Mouse (Mus musculus) right cerebral cortex, postnatal 36 days (tissue): Measurements from ENCODE around the gene Bend7.

Experiments
- DNase-seq, 2 experiments: peaks; one replicate each; pipeline ENCODE4 v3.0.0; 2022; ENCODE audit warnings: low spot score in 2 of 2, mixed read lengths in 1 of 2

Gene Bend7

GRCm38 (mm10) chr2:4782809-4783641, 65.4 kb downstream of the Bend7 start:
- DNase-seq, result no peak

- no peak for DNase-seq
Observed at GRCm38 (mm10) chr2:4784012-4784411, 66.4 kb downstream of the Bend7 start.

DNA sequence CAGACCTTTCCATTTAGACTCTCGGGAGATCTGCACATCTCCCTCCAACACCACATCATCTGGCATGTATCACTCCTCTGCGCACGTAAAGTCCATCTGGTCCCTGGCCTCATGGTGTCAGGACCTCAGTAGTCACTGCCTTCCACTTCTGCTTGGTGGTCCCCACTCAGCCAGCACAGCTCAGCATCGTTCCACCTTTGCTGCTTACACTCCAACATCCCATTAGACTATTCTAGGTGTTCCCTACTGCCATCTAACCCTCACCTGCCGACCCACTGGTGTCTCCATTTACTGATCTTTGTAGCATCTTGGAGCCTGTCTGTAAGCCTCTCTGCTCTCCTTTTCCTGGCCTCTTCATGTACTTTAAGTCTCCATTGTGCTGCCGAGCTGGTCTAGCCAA, 67.4 kb downstream of the Bend7 start:
- no peak for DNase-seq

DNA sequence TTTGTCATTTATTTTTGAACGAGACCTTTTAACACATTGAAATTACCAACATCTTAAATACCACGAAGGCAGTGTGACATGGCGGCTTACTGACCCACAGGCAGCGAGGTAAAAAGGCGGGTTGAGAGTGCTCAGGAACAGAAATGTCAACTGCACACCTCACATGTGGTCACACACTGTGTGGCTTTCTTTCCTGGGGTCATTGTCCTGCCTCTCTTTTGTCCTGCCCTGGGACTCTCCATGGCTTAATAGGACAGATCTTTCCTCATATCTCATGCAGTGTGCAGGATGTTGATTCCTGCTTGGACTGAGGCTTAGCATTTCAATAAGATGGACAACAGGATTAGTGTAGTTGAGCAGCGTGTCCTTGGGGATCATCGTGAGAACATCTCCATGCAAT, 69.6 kb downstream of the Bend7 start:
- no peak for DNase-seq

GRCm38 (mm10) chr2:4791646-4792045, 74.0 kb downstream of the Bend7 start:
- no peak for DNase-seq

DNA sequence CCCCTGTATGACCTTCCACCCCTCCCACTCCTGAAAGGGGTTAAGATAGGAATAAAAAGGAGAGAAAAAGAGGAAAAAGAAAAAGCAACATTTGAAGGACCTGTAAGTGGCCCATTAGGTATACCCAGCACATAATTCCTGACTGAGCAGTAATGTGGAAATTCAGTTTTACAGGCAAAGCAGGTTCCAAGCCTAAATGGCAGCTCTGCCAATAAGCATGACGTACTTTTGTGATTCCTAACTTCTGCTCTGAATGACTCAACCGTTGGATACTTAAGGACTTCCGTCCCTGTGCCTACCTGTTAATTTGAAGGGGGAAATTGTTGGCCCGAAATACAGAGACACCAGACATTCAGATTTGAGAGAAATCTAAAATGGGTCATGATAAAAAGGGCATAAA, 74.9 kb downstream of the Bend7 start:
- no peak for DNase-seq

DNA sequence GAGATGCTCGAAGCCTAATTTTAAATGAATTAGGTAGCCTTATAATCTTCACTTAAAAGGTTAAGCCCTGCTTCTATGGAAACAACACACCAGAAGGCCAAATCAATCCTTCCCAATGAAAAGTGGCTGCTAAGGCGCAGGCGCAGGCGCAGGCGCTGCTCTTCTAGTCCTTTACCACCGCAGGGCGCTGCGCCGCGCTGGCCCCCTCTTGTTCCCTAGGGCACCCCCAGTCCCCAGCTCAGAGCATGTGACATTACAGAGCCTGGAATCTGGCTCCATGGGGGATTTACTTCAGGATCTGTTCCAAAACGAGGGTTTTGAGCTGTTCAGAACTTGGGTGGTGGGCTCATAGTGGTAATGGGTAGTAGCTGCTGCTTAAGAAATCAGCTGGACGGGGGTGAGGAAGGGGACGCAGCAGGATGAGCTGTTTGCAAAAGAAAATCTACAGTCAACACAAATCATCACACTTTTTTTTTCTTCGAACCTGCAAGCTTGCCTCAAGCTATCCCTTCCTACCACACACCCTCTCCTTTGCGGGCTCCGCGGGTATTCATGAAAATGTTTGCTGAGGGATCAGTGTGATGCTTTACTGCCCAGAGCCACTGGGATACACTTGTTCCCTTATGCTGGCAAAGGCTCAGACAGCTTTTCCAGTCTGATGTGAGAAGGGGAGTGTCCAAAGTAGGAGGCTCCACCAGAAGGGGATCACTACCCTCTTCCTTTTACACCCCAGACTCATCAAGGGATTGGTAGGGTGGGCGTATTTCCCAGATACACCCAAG, 85.0 kb downstream of the Bend7 start:
- DNase-seq, result no peak

DNA sequence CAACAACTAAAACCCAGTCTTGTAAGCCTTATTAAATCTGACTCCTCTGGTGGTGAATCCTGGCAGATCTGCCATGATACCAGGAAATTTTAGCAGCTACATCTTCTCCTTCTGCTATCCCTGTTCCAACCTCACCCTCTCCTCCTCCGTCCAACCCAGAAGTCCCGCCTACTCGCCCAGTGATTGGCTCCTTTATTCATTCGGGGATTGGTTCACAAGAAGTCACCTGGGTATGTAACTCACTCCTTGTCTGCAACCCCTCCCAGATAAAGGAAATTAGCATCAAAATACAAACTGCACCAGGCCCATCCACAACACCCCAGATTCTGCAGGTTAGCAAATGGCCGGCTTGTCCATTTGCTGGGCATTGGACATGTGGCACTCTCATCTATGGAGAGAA, 98.7 kb downstream of the Bend7 start:
- no peak for DNase-seq

DNA sequence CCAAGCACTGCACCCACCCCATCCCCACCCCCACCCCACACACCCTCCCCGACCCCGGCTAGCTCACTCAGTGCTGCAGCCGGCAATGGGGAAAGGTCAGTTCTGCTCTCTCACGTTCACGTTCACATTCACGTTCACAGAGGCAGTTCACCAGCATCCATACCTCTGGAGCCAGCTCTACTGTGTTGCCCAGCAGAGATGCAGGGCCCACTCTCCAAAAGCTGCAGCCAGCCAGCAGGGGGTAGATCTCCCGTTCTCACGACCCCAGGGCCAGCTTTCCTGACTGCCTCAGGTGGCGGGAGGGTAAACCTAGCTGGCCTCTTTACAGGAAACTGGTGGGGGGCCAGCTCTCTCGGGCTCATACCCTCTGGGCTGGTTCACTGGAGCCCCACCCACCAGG, 100.0 kb downstream of the Bend7 start:
- no peak for DNase-seq

GRCm38 (mm10) chr2:4820230-4820629, 102.6 kb downstream of the Bend7 start:
- DNase-seq, result no peak

DNA sequence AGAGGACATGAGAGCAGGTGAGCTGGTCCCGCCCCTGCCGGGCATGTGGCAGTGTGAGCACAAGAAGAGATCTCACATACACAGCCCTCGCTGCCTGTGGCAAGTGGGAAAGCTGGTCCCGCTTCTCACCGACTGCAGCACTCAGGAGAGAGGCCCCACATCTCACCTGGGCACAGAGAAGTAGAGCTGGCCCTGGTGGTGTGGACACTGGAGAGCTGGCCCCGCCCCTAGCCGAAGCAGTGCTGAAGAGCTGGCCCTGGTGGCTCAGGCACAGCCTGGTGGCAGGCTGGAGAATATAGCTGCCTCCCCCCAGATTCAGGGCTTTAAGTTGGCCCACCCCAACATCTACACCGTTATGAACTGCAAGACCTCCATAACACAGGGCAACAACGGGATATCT, 106.4 kb downstream of the Bend7 start:
- DNase-seq, result no peak

DNA sequence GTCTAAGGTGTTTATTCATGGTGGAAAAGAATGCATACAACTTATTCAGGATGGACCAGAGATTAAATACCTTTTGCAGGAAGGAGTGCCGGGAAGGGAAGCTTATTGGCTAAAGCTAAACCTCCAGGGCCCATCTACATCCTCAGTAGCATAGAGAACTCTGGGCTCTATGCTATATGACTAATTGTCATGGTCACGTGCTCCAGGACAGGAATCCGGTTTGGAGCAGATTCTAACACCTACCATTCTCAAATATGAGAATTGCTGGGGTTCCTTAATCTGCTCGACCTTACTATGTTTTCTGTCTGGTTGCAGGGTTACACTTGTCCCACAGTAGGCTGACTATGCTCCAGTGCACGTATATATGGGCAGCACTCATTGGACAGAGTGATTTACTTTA, 110.4 kb downstream of the Bend7 start:
- no peak for DNase-seq

DNA sequence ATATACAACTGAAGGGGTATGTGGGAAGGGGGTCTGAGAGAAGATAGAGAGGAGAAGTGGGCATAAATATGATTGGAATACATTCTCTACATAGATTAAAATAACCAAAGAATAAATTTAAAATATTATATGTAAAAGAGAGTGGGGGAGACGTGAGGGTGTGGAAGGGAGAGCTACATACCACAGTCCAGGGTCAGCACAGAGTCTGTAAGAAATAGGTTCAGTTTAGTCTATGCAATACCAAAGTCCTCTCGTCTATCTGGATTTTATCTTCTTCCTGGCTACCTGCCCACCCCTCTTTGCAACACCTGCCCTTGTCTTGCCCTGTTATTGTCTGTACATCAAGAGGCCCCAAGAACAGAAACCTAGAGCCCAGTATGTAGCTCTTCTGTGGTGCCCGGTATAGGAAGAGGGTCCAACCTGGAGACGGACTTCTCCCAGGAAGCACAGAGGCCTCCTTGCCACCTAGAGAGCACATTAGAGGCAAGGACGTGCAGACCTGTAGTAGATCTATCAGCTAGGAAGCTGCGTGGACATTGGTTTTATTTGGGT, 110.9 kb downstream of the Bend7 start:
- DNase-seq, result no peak

DNA sequence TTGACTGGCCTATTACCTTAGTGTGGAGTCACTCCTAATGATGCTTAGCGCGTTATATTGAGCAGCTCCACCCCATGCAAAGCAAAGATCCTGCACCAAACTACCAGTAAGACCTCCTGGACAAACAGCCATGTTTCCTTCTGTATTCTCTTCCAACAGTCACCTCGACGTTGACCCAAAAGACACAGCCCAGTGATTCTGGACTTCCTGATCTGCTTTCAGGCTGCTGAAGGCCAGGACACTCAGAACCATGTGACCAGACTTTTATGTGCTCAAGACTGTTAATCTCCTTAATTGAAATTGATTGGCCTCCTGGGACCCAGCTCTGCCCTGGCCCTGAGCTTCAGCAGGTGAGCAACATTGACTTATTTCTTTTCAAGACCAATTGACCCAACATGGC, 111.4 kb downstream of the Bend7 start:
- DNase-seq, result no peak

- no peak for DNase-seq
Observed at GRCm38 (mm10) chr2:4829489-4830065, 111.9 kb downstream of the Bend7 start.

GRCm38 (mm10) chr2:4831493-4831892, 113.9 kb downstream of the Bend7 start:
- DNase-seq, result no peak

DNA sequence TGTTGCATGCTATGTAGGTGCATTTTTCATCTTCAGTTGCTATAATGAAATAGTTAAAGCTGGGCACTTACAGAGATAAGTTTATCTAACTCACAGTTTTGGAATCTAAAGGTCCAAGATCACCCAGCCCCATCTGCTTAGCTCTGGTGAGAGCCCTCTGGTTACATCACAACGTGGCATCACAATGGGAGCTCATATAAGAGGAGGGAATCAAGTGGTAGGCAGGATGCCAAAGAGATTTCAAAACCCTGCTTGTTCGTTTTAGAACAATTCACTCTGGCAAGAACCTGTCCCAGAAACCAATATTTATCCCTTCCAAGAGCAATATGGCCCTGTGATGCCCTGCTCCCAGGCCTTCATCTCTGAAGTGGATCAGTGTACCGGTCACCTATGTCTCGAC, 114.5 kb downstream of the Bend7 start:
- DNase-seq, result no peak

- no peak for DNase-seq
Observed at GRCm38 (mm10) chr2:4849449-4849848, 131.8 kb downstream of the Bend7 start.
